Mouse (Mus musculus) erythroblast, embryonic 14.5 days (primary cell): Measurements from ENCODE around the gene Arih2.

Experiments
- GATA1 ChIP-seq: IDR thresholded peaks from 2 replicates; pipeline ENCODE4 v1.6.1; 2012; ENCODE audit warnings: low read length, inconsistent platforms, mixed read lengths
- TAL1 ChIP-seq: IDR thresholded peaks from 3 replicates; pipeline ENCODE4 v1.6.1; 2012; ENCODE audit warnings: low read length, inconsistent platforms, mixed read lengths

GRCm38 (mm10) chr9:108648611-108649560, at the start of gene Arih2:
- TF ChIP-seq GATA1 (no peak), TAL1 (no peak)
